Mouse (Mus musculus): Measurements from ENCODE around the gene Abca1. TPM values are rescaled to one million over a fixed set of nuclear protein-coding genes. Genes with fewer than 3 reads are reported as not detected.

Gene Abca1
- total and polyA plus RNA-seq, 2 experiments from 2014 or later: 3.7 to 18.1 TPM

- 51% methylated on average over 6 of the region's 6 CpGs for WGBS
- H3K4me3 ChIP-seq (ENCODE audit: low read depth, low read length): no peak overlapping the region
- no peaks in the 10 kb centered on the region for H3K4me1 ChIP-seq (ENCODE audit: control insufficient read depth, insufficient read depth)
- no peak for TF ChIP-seq EP300 (IDR thresholded peaks at IDR 0.05; ENCODE audit: low read depth)
- TF ChIP-seq CTCF (IDR thresholded peaks at IDR 0.05; ENCODE audit: low read depth): no peak
- H3K27ac ChIP-seq (ENCODE audit: low read depth): no peak overlapping the region
- peaks cover 55% of the 10 kb centered on the region for H3K36me3 ChIP-seq (replicated peaks; ENCODE audit: control insufficient read depth, insufficient read depth, low read length)
- H3K9me3 ChIP-seq (replicated peaks; ENCODE audit: control insufficient read depth, low read length): no peaks in the 10 kb centered on the region
- ATAC-seq (ENCODE audit: insufficient read depth, low read depth) (no peak), DNase-seq (ENCODE audit: low spot score) (no peak)
- H3K4me2 ChIP-seq (ENCODE audit: low read depth, low read length): no peak overlapping the region
- no peaks in the 10 kb centered on the region for H3K27me3 ChIP-seq (ENCODE audit: control insufficient read depth, insufficient read depth, low read length)
- H3K9ac ChIP-seq (replicated peaks; ENCODE audit: low read depth, low read length): no peak overlapping the region
Measured at GRCm38 (mm10) chr4:53130622-53131517, 28.8 kb downstream of the Abca1 start.

GRCm38 (mm10) chr4:53129716-53130301 is 29.9 kb downstream of the Abca1 start:
- H3K9ac ChIP-seq (replicated peaks; ENCODE audit: low read depth, low read length): no peak overlapping the region
- WGBS: 74% methylated on average over 11 of the region's 11 CpGs
- no peak overlapping the region for H3K4me2 ChIP-seq (ENCODE audit: low read depth, low read length)
- peaks cover 57% of the 10 kb centered on the region for H3K36me3 ChIP-seq (replicated peaks; ENCODE audit: control insufficient read depth, insufficient read depth, low read length)
- H3K4me1 ChIP-seq (ENCODE audit: control insufficient read depth, insufficient read depth): no peaks in the 10 kb centered on the region
- TF ChIP-seq EP300 (IDR thresholded peaks at IDR 0.05; ENCODE audit: low read depth) (no peak), CTCF (IDR thresholded peaks at IDR 0.05; ENCODE audit: low read depth) (no peak)
- no peak overlapping the region for H3K4me3 ChIP-seq (ENCODE audit: low read depth, low read length)
- no peaks in the 10 kb centered on the region for H3K27me3 ChIP-seq (ENCODE audit: control insufficient read depth, insufficient read depth, low read length)
- DNase-seq (ENCODE audit: low spot score) (no peak), ATAC-seq (ENCODE audit: insufficient read depth, low read depth) (no peak)
- no peaks in the 10 kb centered on the region for H3K9me3 ChIP-seq (replicated peaks; ENCODE audit: control insufficient read depth, low read length)
- no peak overlapping the region for H3K27ac ChIP-seq (ENCODE audit: low read depth)

- DNase-seq (ENCODE audit: low spot score) (no peak), ATAC-seq (ENCODE audit: insufficient read depth, low read depth) (no peak)
- no peak overlapping the region for H3K4me3 ChIP-seq (ENCODE audit: low read depth, low read length)
- no peaks in the 10 kb centered on the region for H3K27me3 ChIP-seq (ENCODE audit: control insufficient read depth, insufficient read depth, low read length)
- H3K27ac ChIP-seq (ENCODE audit: low read depth): no peak overlapping the region
- 93% methylated on average over 5 of the region's 5 CpGs for WGBS
- H3K4me1 ChIP-seq (ENCODE audit: control insufficient read depth, insufficient read depth): no peaks in the 10 kb centered on the region
- TF ChIP-seq CTCF (IDR thresholded peaks at IDR 0.05; ENCODE audit: low read depth) (no peak), EP300 (IDR thresholded peaks at IDR 0.05; ENCODE audit: low read depth) (no peak)
- no peaks in the 10 kb centered on the region for H3K9me3 ChIP-seq (replicated peaks; ENCODE audit: control insufficient read depth, low read length)
- no peak overlapping the region for H3K4me2 ChIP-seq (ENCODE audit: low read depth, low read length)
- no peak overlapping the region for H3K9ac ChIP-seq (replicated peaks; ENCODE audit: low read depth, low read length)
- H3K36me3 ChIP-seq (replicated peaks; ENCODE audit: control insufficient read depth, insufficient read depth, low read length): peaks cover 57% of the 10 kb centered on the region
Measured at GRCm38 (mm10) chr4:53127266-53127665, 32.4 kb downstream of the Abca1 start.

- Histone ChIP-seq H3K9me3 (replicated peaks; ENCODE audit: control insufficient read depth, low read length) (no peaks in the 10 kb centered on the region), H3K4me1 (ENCODE audit: control insufficient read depth, insufficient read depth) (peaks cover 3% of the 10 kb centered on the region), H3K4me2 (ENCODE audit: low read depth, low read length) (no peak overlapping the region), H3K9ac (replicated peaks; ENCODE audit: low read depth, low read length) (no peak overlapping the region), H3K36me3 (replicated peaks; ENCODE audit: control insufficient read depth, insufficient read depth, low read length) (peaks cover 55% of the 10 kb centered on the region), H3K4me3 (ENCODE audit: low read depth, low read length) (no peak overlapping the region), H3K27ac (ENCODE audit: low read depth) (no peak overlapping the region), H3K27me3 (ENCODE audit: control insufficient read depth, insufficient read depth, low read length) (no peaks in the 10 kb centered on the region)
- no peak for DNase-seq (ENCODE audit: low spot score)
- TF ChIP-seq EP300 (IDR thresholded peaks at IDR 0.05; ENCODE audit: low read depth): no peak
- TF ChIP-seq CTCF (IDR thresholded peaks at IDR 0.05; ENCODE audit: low read depth): no peak
- ATAC-seq (ENCODE audit: insufficient read depth, low read depth): no peak
- WGBS: 93% methylated on average over 7 of the region's 7 CpGs
Measured at GRCm38 (mm10) chr4:53126794-53127193, 32.9 kb downstream of the Abca1 start.

DNA sequence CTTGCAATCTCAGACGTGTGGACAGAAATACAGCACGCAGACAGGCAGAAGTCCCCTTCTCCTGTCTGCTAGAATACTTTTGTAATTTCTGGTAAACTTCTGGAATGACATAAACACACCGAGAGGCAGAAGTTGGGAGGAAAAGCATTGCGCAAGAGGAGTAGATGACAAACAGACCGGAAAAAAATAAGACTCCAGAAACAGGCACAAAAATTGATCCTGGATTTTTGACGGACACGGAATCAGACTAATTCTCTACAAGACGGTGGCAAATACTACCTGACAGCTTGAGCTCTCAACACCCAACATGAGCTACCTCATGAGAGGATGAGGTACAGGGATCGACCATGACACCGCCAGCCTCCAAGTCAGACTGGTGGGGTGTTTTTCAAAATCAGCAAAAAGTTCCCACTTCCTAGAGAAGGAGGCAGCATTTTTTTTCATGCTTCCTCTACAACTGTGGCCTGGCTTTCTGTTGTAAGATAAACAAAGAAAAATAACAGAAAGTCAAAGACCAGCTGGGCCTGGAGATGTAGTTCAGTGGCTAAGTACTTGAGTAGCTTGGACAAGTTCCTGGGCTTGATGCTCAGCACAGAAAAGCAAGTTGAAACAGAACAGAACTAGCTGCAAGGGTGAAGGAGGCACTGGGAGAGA is 34.7 kb downstream of the Abca1 start:
- DNase-seq (ENCODE audit: low spot score) (no peak), ATAC-seq (ENCODE audit: insufficient read depth, low read depth) (no peak)
- no peak overlapping the region for H3K4me2 ChIP-seq (ENCODE audit: low read depth, low read length)
- TF ChIP-seq EP300 (IDR thresholded peaks at IDR 0.05; ENCODE audit: low read depth): no peak
- no peak for TF ChIP-seq CTCF (IDR thresholded peaks at IDR 0.05; ENCODE audit: low read depth)
- 81% methylated on average over 10 of the region's 10 CpGs for WGBS
- peaks cover 8% of the 10 kb centered on the region for H3K4me1 ChIP-seq (ENCODE audit: control insufficient read depth, insufficient read depth)
- peaks cover 36% of the 10 kb centered on the region for H3K36me3 ChIP-seq (replicated peaks; ENCODE audit: control insufficient read depth, insufficient read depth, low read length)
- no peak overlapping the region for H3K9ac ChIP-seq (replicated peaks; ENCODE audit: low read depth, low read length)
- no peak overlapping the region for H3K4me3 ChIP-seq (ENCODE audit: low read depth, low read length)
- H3K27me3 ChIP-seq (ENCODE audit: control insufficient read depth, insufficient read depth, low read length): no peaks in the 10 kb centered on the region
- H3K9me3 ChIP-seq (replicated peaks; ENCODE audit: control insufficient read depth, low read length): no peaks in the 10 kb centered on the region
- H3K27ac ChIP-seq (ENCODE audit: low read depth): no peak overlapping the region

Data from heart, postnatal 0 days (tissue).